Mouse (Mus musculus) cerebellum, adult 9-10 months (tissue): ENCODE measurements around the gene Skint3.
"Not testable (repeated sequence)": the region's sequence is repeated elsewhere in the genome, so short reads cannot be mapped to it uniquely, and the experiment has no call there.

ENCODE experiments used
- DNase-seq: peaks from one replicate; pipeline ENCODE4 v3.0.0; 2022

Gene Skint3

GRCm38 (mm10) chr4:112231945-112232344 is at the start of gene Skint3:
Gene Skint3 (plus strand): TSS chr4:112232245.
- DNase-seq: no peak

- no peak for DNase-seq
Observed at GRCm38 (mm10) chr4:112243416-112243815, 11.4 kb downstream of the Skint3 start.

GRCm38 (mm10) chr4:112243951-112244350 is 11.9 kb downstream of the Skint3 start:
- no peak for DNase-seq

- no peak for DNase-seq
Observed at GRCm38 (mm10) chr4:112256022-112256421, 24.0 kb downstream of the Skint3 start.

GRCm38 (mm10) chr4:112287178-112287974 is 55.3 kb downstream of the Skint3 start:
- no peak for DNase-seq

GRCm38 (mm10) chr4:112288396-112288795 is 56.4 kb downstream of the Skint3 start:
- DNase-seq: no peak

- DNase-seq: no peak
Observed at GRCm38 (mm10) chr4:112302305-112302704, 70.3 kb downstream of the Skint3 start.

- DNase-seq: no peak
Observed at GRCm38 (mm10) chr4:112302855-112303509, 70.9 kb downstream of the Skint3 start.

- not testable (repeated sequence) for DNase-seq
Observed at GRCm38 (mm10) chr4:112349111-112349510, 117.1 kb downstream of the Skint3 start.
